Mouse (Mus musculus): ENCODE data around the gene Gm37419.

Gm37419 gene

GRCm38 (mm10) chr16:23988466-23989208, at the start of gene Gm37419, which contains the start of gene Bcl6:
Gene Gm37419, plus strand, starts transcription at chr16:23988482.
Gene Bcl6, minus strand, starts transcription at chr16:23988852.
- peak; percentile 81 for DNase-seq (ENCODE audit: low spot score)

- no peak for DNase-seq (ENCODE audit: low spot score)
These were observed 43.5 kb upstream of the Gm37419 start for GRCm38 (mm10) chr16:23944801-23945200.

GRCm38 (mm10) chr16:23947654-23948053, 40.6 kb upstream of the Gm37419 start:
- DNase-seq (ENCODE audit: low spot score), result no peak

GRCm38 (mm10) chr16:23952101-23952727, 36.1 kb upstream of the Gm37419 start:
- no peak for DNase-seq (ENCODE audit: low spot score)

GRCm38 (mm10) chr16:23953189-23953958, 34.9 kb upstream of the Gm37419 start:
- peak; percentile 40 for DNase-seq (ENCODE audit: low spot score)

GRCm38 (mm10) chr16:23953959-23954260, 34.4 kb upstream of the Gm37419 start:
- no peak for DNase-seq (ENCODE audit: low spot score)

- no peak for DNase-seq (ENCODE audit: low spot score)
These were observed 29.3 kb upstream of the Gm37419 start for GRCm38 (mm10) chr16:23958938-23959337.

- DNase-seq (ENCODE audit: low spot score), result no peak
These were observed 25.9 kb upstream of the Gm37419 start for GRCm38 (mm10) chr16:23962401-23962800.

- no peak for DNase-seq (ENCODE audit: low spot score)
These were observed 24.2 kb upstream of the Gm37419 start for GRCm38 (mm10) chr16:23963896-23964668.

- DNase-seq (ENCODE audit: low spot score), result no peak
These were observed 23.4 kb upstream of the Gm37419 start for GRCm38 (mm10) chr16:23964706-23965367.

- DNase-seq (ENCODE audit: low spot score), result no peak
These were observed 22.2 kb upstream of the Gm37419 start for GRCm38 (mm10) chr16:23966066-23966465.

- no peak for DNase-seq (ENCODE audit: low spot score)
These were observed 21.0 kb upstream of the Gm37419 start for GRCm38 (mm10) chr16:23967301-23967700.

GRCm38 (mm10) chr16:23968888-23969287, 19.4 kb upstream of the Gm37419 start:
- no peak for DNase-seq (ENCODE audit: low spot score)

- DNase-seq (ENCODE audit: low spot score), result no peak
These were observed 18.4 kb upstream of the Gm37419 start for GRCm38 (mm10) chr16:23969919-23970318.

- DNase-seq (ENCODE audit: low spot score), result no peak
These were observed 16.0 kb upstream of the Gm37419 start for GRCm38 (mm10) chr16:23972126-23972740.

GRCm38 (mm10) chr16:23972901-23973300, 15.4 kb upstream of the Gm37419 start:
- no peak for DNase-seq (ENCODE audit: low spot score)

- no peak for DNase-seq (ENCODE audit: low spot score)
These were observed 14.5 kb upstream of the Gm37419 start for GRCm38 (mm10) chr16:23973635-23974367.

GRCm38 (mm10) chr16:23976196-23976595, 12.1 kb upstream of the Gm37419 start:
- DNase-seq (ENCODE audit: low spot score), result no peak

- no peak for DNase-seq (ENCODE audit: low spot score)
These were observed 10.6 kb upstream of the Gm37419 start for GRCm38 (mm10) chr16:23977732-23978131.

- DNase-seq (ENCODE audit: low spot score), result no peak
These were observed 9.8 kb upstream of the Gm37419 start for GRCm38 (mm10) chr16:23978495-23978894.
